Mouse (Mus musculus): ENCODE measurements around the gene Tmem39a. TPM values are rescaled to one million over a fixed set of nuclear protein-coding genes. Genes with fewer than 3 reads are reported as not detected.

Gene Tmem39a
- total and polyA plus RNA-seq, 3 experiments: 52.3 to 137 (median 61.9) TPM

GRCm38 (mm10) chr16:38620696-38621450 lies 62.4 kb downstream of the Tmem39a start:
- dilution Hi-C loops (cut with MboI; ENCODE audit: extremely low pct_ligation_motif_present, extremely low pct_unique_long_range_greater_than_20kb, low sequenced_read_pairs): no loop called here
- no peaks in the 10 kb centered on the region for H3K27me3 ChIP-seq (replicated peaks)
- no peak for TF ChIP-seq SMC3 (IDR thresholded peaks at IDR 0.05; ENCODE audit: low read depth, low read length)
- no peak for TF ChIP-seq HCFC1 (IDR thresholded peaks at IDR 0.05; ENCODE audit: low read depth, low read length)
- TF ChIP-seq GABPA (IDR thresholded peaks at IDR 0.05; ENCODE audit: insufficient replicate concordance, low read depth, low read length): no peak
- TF ChIP-seq E2F4 (IDR thresholded peaks at IDR 0.05; ENCODE audit: insufficient replicate concordance, low read depth, low read length): no peak
- no peak for TF ChIP-seq EP300 (IDR thresholded peaks at IDR 0.05; ENCODE audit: low read length)
- TF ChIP-seq TCF12 (IDR thresholded peaks at IDR 0.05; ENCODE audit: low read depth, low read length): no peak
- no peak for TF ChIP-seq BHLHE40 (IDR thresholded peaks at IDR 0.05; ENCODE audit: low read depth, low read length)
- TF ChIP-seq ETS1 (conservative IDR thresholded peaks at IDR 0.05; ENCODE audit: low read depth, low read length): no peak
- TF ChIP-seq NRF1 (IDR thresholded peaks at IDR 0.05; ENCODE audit: low read depth, low read length): no peak
- no peak for TF ChIP-seq KAT2A (IDR thresholded peaks at IDR 0.05; ENCODE audit: insufficient replicate concordance, low read length)
- TF ChIP-seq RCOR1 (conservative IDR thresholded peaks at IDR 0.05; ENCODE audit: low read depth, low read length): no peak
- TF ChIP-seq CTCF (conservative IDR thresholded peaks at IDR 0.05 in 1 of 2, IDR thresholded peaks at IDR 0.05 in 1 of 2; ENCODE audit: low read depth in 2 of 2, low read length in 2 of 2): no peak
- TF ChIP-seq UBTF (IDR thresholded peaks at IDR 0.05; ENCODE audit: low read depth, low read length): no peak
- no peak for TF ChIP-seq USF1 (IDR thresholded peaks at IDR 0.05; ENCODE audit: low read depth, low read length)
- no peak for TF ChIP-seq CHD1 (IDR thresholded peaks at IDR 0.05; ENCODE audit: low read depth, low read length)
- H3K4me1 ChIP-seq (ENCODE audit: control insufficient read depth in 1 of 2, insufficient read depth in 2 of 2): no peaks in the 10 kb centered on the region
- H3K36me3 ChIP-seq (replicated peaks in 1 of 2; ENCODE audit: control insufficient read depth in 1 of 2, insufficient read depth in 1 of 2, low read length in 1 of 2): no peaks in the 10 kb centered on the region
- DNase-seq (ENCODE audit: extremely low read depth): no peak
- no peaks in the 10 kb centered on the region for H3K79me2 ChIP-seq (replicated peaks; ENCODE audit: control insufficient read depth, extremely low read depth, insufficient read depth, poor library complexity, severe bottlenecking)
- no peak overlapping the region for H3K4me2 ChIP-seq (ENCODE audit: insufficient read depth, low read depth, poor library complexity, severe bottlenecking)
- in situ Hi-C loops (cut with MboI; ENCODE audit: low pct_ligation_motif_present, low pct_unique_long_range_greater_than_20kb, low sequenced_read_pairs): no loop called here
- H3K9me3 ChIP-seq (replicated peaks; ENCODE audit: low read length): no peaks in the 10 kb centered on the region
- no peak overlapping the region for H3K9ac ChIP-seq (ENCODE audit: insufficient read depth, low read depth)
- no peak overlapping the region for H3K27ac ChIP-seq (ENCODE audit: insufficient read depth, low read depth)
- H3K4me3 ChIP-seq (replicated peaks in 1 of 3; ENCODE audit: low read depth in 2 of 3, low read length in 2 of 3, poor library complexity in 1 of 3): no peak overlapping the region

GRCm38 (mm10) chr16:38622283-38622682 lies 63.8 kb downstream of the Tmem39a start:
- Histone ChIP-seq H3K4me3 (replicated peaks in 1 of 3; ENCODE audit: low read depth in 2 of 3, low read length in 2 of 3, poor library complexity in 1 of 3) (no peak overlapping the region), H3K4me1 (ENCODE audit: control insufficient read depth in 1 of 2, insufficient read depth in 2 of 2) (no peaks in the 10 kb centered on the region), H3K27me3 (replicated peaks) (no peaks in the 10 kb centered on the region), H3K9ac (ENCODE audit: insufficient read depth, low read depth) (no peak overlapping the region), H3K36me3 (replicated peaks in 1 of 2; ENCODE audit: control insufficient read depth in 1 of 2, insufficient read depth in 1 of 2, low read length in 1 of 2) (no peaks in the 10 kb centered on the region), H3K4me2 (ENCODE audit: insufficient read depth, low read depth, poor library complexity, severe bottlenecking) (no peak overlapping the region), H3K9me3 (replicated peaks; ENCODE audit: low read length) (no peaks in the 10 kb centered on the region), H3K27ac (ENCODE audit: insufficient read depth, low read depth) (no peak overlapping the region), H3K79me2 (replicated peaks; ENCODE audit: control insufficient read depth, extremely low read depth, insufficient read depth, poor library complexity, severe bottlenecking) (no peaks in the 10 kb centered on the region)
- peak; percentile 56 for DNase-seq (ENCODE audit: extremely low read depth)
- peak; percentile 6 for TF ChIP-seq RAD21 (IDR thresholded peaks at IDR 0.05; ENCODE audit: low read depth, low read length)
- no peak for TF ChIP-seq GABPA (IDR thresholded peaks at IDR 0.05; ENCODE audit: insufficient replicate concordance, low read depth, low read length)
- 0 out of 2 replicates have a peak, but pooled peaks have one; percentile 11 for TF ChIP-seq SMC3 (IDR thresholded peaks at IDR 0.05; ENCODE audit: low read depth, low read length)
- TF ChIP-seq CTCF (conservative IDR thresholded peaks at IDR 0.05 in 1 of 2, IDR thresholded peaks at IDR 0.05 in 1 of 2; ENCODE audit: low read depth in 2 of 2, low read length in 2 of 2): peak; percentile 50 to 58; a peak in 3 of 4 replicates
- TF ChIP-seq MXI1 (IDR thresholded peaks at IDR 0.05; ENCODE audit: low read depth, low read length): no peak
- in situ Hi-C loops (cut with MboI; ENCODE audit: low pct_ligation_motif_present, low pct_unique_long_range_greater_than_20kb, low sequenced_read_pairs) (no loop called here), dilution Hi-C loops (cut with MboI; ENCODE audit: extremely low pct_ligation_motif_present, extremely low pct_unique_long_range_greater_than_20kb, low sequenced_read_pairs) (no loop called here)
